Comparison of ENCODE assay signal across 11 mouse cellular contexts in the genomic region with DNA sequence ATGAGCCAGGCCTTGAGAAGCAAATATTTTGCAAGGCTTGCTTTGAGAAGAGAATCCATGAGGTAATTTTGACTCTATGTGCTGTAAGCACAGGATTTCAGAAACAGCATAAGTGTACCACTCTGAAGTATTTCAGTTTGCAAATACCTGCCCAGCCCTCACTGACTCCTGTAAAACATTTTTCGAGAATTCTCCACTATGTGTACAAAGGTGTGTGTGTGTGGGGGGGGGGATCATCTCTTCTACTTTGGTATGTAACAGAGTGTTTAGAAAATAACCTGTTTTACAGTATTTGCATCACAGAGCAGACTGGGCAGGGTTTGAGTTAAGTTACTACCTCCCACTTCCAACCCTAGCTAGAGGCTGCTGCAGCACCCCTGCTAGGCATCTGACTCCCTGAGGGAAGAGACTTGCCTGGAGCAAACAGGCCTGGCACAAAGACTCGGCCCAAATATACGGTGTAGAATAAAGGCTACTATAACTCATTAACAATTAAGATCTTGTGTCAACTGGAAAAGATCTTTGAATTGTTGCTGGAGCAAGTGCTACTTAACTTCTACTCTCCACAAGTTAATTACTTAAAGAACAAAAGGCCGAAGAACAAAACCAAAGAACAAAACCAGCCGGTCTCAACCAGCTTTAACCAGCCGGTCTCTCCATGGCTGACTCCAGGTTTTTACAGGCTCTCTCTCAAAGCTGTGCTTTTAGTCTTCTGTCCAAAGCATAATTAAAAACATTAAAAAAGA. TPM values are rescaled to one million over a fixed set of nuclear protein-coding genes. Genes with fewer than 3 reads are reported as not detected.
DNase-seq lines count a peak whose midpoint lies in the region; ATAC-seq lines count a peak whose summit lies in the region.
"Had no signal": no experiment of that assay in that cellular context is flagged by ENCODE, and none has a peak within 500 bp of the region (broad histone marks: within the 10 kb centered on the region; RNA-seq: fewer than 3 reads in every experiment).

No protein-coding gene starts in this region.

- H3K4me2 ChIP-seq in heart, embryonic 14.5 days (ENCODE audit: low read length) = no peak overlapping the region
- peak overlapping the region; percentile 25 for H3K4me2 ChIP-seq in midbrain, embryonic 12.5 days (replicated peaks)
- H3K4me2 ChIP-seq in midbrain, embryonic 16.5 days (ENCODE audit: low read length) = no peak overlapping the region
- no peak overlapping the region for H3K4me2 ChIP-seq in forebrain, embryonic 15.5 days (replicated peaks)
- no peak overlapping the region for H3K4me2 ChIP-seq in intestine, embryonic 16.5 days (ENCODE audit: low read depth, low read length)

- no peak for DNase-seq in heart, adult 11 months
- DNase-seq in cerebellum, postnatal 25 days = no peak
- DNase-seq: gastrocnemius, postnatal 14 days; right cerebral cortex, adult 18-20 months; thymus, postnatal 14 days had no signal

- H3K36me3 ChIP-seq in heart, embryonic 14.5 days (ENCODE audit: control insufficient read depth, insufficient read depth, low read length) = peaks cover 5% of the 10 kb centered on the region; the same call in 1 of the 2 replicates
- H3K36me3 ChIP-seq in midbrain, embryonic 12.5 days = peaks cover 11% of the 10 kb centered on the region
- no peaks in the 10 kb centered on the region for H3K36me3 ChIP-seq in midbrain, embryonic 16.5 days (ENCODE audit: control insufficient read depth, insufficient read depth, low read length)
- H3K36me3 ChIP-seq in forebrain, embryonic 15.5 days = peaks cover 4% of the 10 kb centered on the region; the same call in 1 of the 2 replicates
- no peaks in the 10 kb centered on the region for H3K36me3 ChIP-seq in intestine, embryonic 16.5 days (ENCODE audit: control insufficient read depth, insufficient read depth, low read length)

- no peak overlapping the region for H3K27ac ChIP-seq in heart, embryonic 14.5 days (replicated peaks in 1 of 2; ENCODE audit: control insufficient read depth in 1 of 2, insufficient read depth in 1 of 2, low read depth in 2 of 2, low read length in 2 of 2)
- no peak overlapping the region for H3K27ac ChIP-seq in midbrain, embryonic 12.5 days (replicated peaks)
- no peak overlapping the region for H3K27ac ChIP-seq in midbrain, embryonic 16.5 days (ENCODE audit: low read length)
- H3K27ac ChIP-seq in forebrain, embryonic 15.5 days (replicated peaks) = no peak overlapping the region
- H3K27ac ChIP-seq in intestine, embryonic 16.5 days (ENCODE audit: low read length) = no peak overlapping the region

- no peaks in the 10 kb centered on the region for H3K9me3 ChIP-seq in heart, embryonic 14.5 days (ENCODE audit: control insufficient read depth, low read length)
- H3K9me3 ChIP-seq in midbrain, embryonic 12.5 days = no peaks in the 10 kb centered on the region
- H3K9me3 ChIP-seq in midbrain, embryonic 16.5 days (replicated peaks; ENCODE audit: control insufficient read depth, low read length, poor library complexity, severe bottlenecking) = no peaks in the 10 kb centered on the region
- no peaks in the 10 kb centered on the region for H3K9me3 ChIP-seq in forebrain, embryonic 15.5 days
- H3K9me3 ChIP-seq in intestine, embryonic 16.5 days (ENCODE audit: control insufficient read depth, low read length) = no peaks in the 10 kb centered on the region
- H3K9me3 ChIP-seq: liver, embryonic 15.5 days had no signal

- ATAC-seq in heart, embryonic 14.5 days (ENCODE audit: insufficient number of reproducible peaks, insufficient read depth, low FRiP score, low read depth) = no peak
- no peak for ATAC-seq in midbrain, embryonic 12.5 days (ENCODE audit: low FRiP score, low read depth)
- ATAC-seq in midbrain, embryonic 16.5 days = no peak
- no peak for ATAC-seq in forebrain, embryonic 15.5 days (replicated peaks)
- ATAC-seq in intestine, embryonic 16.5 days = no peak

- no peaks in the 10 kb centered on the region for H3K27me3 ChIP-seq in heart, embryonic 14.5 days (ENCODE audit: control insufficient read depth, insufficient read depth, low read length)
- H3K27me3 ChIP-seq in midbrain, embryonic 12.5 days = peaks cover 3% of the 10 kb centered on the region; the same call in 1 of the 2 replicates
- no peaks in the 10 kb centered on the region for H3K27me3 ChIP-seq in midbrain, embryonic 16.5 days (ENCODE audit: control insufficient read depth, insufficient read depth, low read depth, low read length)
- peaks cover 5% of the 10 kb centered on the region; the same call in 1 of the 2 replicates for H3K27me3 ChIP-seq in forebrain, embryonic 15.5 days
- H3K27me3 ChIP-seq in intestine, embryonic 16.5 days (replicated peaks; ENCODE audit: control insufficient read depth, insufficient read depth, low read length) = peaks cover 7% of the 10 kb centered on the region; the same call in 1 of the 2 replicates
- H3K27me3 ChIP-seq: liver, embryonic 15.5 days had no signal

- 76% methylated on average over 6 of the region's 6 CpGs for WGBS in heart, embryonic 14.5 days
- 27% methylated on average over 6 of the region's 6 CpGs for WGBS in midbrain, embryonic 12.5 days
- 25% methylated on average over 6 of the region's 6 CpGs for WGBS in midbrain, embryonic 16.5 days
- 16% methylated on average over 6 of the region's 6 CpGs for WGBS in forebrain, embryonic 15.5 days
- 68% methylated on average over 6 of the region's 6 CpGs for WGBS in intestine, embryonic 16.5 days

- H3K4me3 ChIP-seq in heart, embryonic 14.5 days (ENCODE audit: control insufficient read depth in 1 of 2, insufficient read depth in 1 of 2, low read depth in 1 of 2, low read length in 2 of 2) = no peak overlapping the region
- no peak overlapping the region for H3K4me3 ChIP-seq in midbrain, embryonic 12.5 days
- H3K4me3 ChIP-seq in midbrain, embryonic 16.5 days (ENCODE audit: low read depth, low read length) = no peak overlapping the region
- H3K4me3 ChIP-seq in forebrain, embryonic 15.5 days = no peak overlapping the region
- H3K4me3 ChIP-seq in intestine, embryonic 16.5 days (ENCODE audit: low read length) = no peak overlapping the region

- peaks cover 12 to 57% of the 10 kb centered on the region in 2 experiments for H3K4me1 ChIP-seq in heart, embryonic 14.5 days (ENCODE audit: control insufficient read depth in 2 of 2, insufficient read depth in 2 of 2, low read length in 2 of 2)
- H3K4me1 ChIP-seq in midbrain, embryonic 12.5 days = peaks cover 46% of the 10 kb centered on the region
- peaks cover 35% of the 10 kb centered on the region for H3K4me1 ChIP-seq in midbrain, embryonic 16.5 days (ENCODE audit: control insufficient read depth, insufficient read depth, low read length)
- peaks cover 50% of the 10 kb centered on the region for H3K4me1 ChIP-seq in forebrain, embryonic 15.5 days
- peaks cover 18% of the 10 kb centered on the region for H3K4me1 ChIP-seq in intestine, embryonic 16.5 days (ENCODE audit: control insufficient read depth, insufficient read depth, low read length)

- H3K9ac ChIP-seq in heart, embryonic 14.5 days (ENCODE audit: low read length) = 0 out of 2 replicates have a peak overlapping the region, but pooled peaks have one; percentile 22
- no peak overlapping the region; the same call in none of the 2 replicates for H3K9ac ChIP-seq in midbrain, embryonic 12.5 days (replicated peaks)
- no peak overlapping the region for H3K9ac ChIP-seq in midbrain, embryonic 16.5 days (ENCODE audit: low read depth, low read length)
- H3K9ac ChIP-seq in forebrain, embryonic 15.5 days (replicated peaks) = 0 out of 2 replicates have a peak overlapping the region, but pooled peaks have one; percentile 7
- H3K9ac ChIP-seq in intestine, embryonic 16.5 days (ENCODE audit: low read depth, low read length) = no peak overlapping the region

RNA-seq across cellular contexts. Expression of gene Arid3b, which starts 6.6 kb away (rescaled TPM):
- 8.1 and 8.8 TPM in 2 replicates for polyA plus RNA-seq in heart, embryonic 14.5 days (2014; fragmentation: Nextera tagmentation; extraction: Ambion mirVana)
- 23.1 and 28.1 TPM in 2 replicates for polyA plus RNA-seq in midbrain, embryonic 12.5 days (2016; fragmentation: Nextera tagmentation; extraction: Ambion mirVana)
- polyA plus RNA-seq in midbrain, embryonic 16.5 days (2015; fragmentation: Nextera tagmentation; extraction: Ambion mirVana) = 6.6 and 9.1 TPM in 2 replicates
- polyA plus RNA-seq in forebrain, embryonic 15.5 days (2015; fragmentation: Nextera tagmentation; extraction: Ambion mirVana) = 8.0 and 9.2 TPM in 2 replicates
- polyA plus RNA-seq in intestine, embryonic 16.5 days (2015; fragmentation: Nextera tagmentation; extraction: Ambion mirVana) = 7.5 and 8.7 TPM in 2 replicates

Comparison
In these comparisons a context has a peak if more than half of its experiments do, and no peak if none do; other contexts are left out.
1. H3K9ac ChIP-seq: peak in heart, embryonic 14.5 days (single experiment) and forebrain, embryonic 15.5 days (single experiment); none in midbrain, embryonic 12.5 days (single experiment), midbrain, embryonic 16.5 days (single experiment) and intestine, embryonic 16.5 days (single experiment).